Mouse (Mus musculus): ENCODE measurements around the gene Ska3. TPM values are rescaled to one million over a fixed set of nuclear protein-coding genes. Genes with fewer than 3 reads are reported as not detected.
A peak's percentile ranks its signal among the peaks of the same experiment; 100 is the strongest.
"Not testable (repeated sequence)": the region's sequence is repeated elsewhere in the genome, so short reads cannot be mapped to it uniquely, and the experiment has no call there.

The Ska3 gene
- polyA plus RNA-seq, 1 experiment from 2014 or later, result 8.0 TPM

DNA sequence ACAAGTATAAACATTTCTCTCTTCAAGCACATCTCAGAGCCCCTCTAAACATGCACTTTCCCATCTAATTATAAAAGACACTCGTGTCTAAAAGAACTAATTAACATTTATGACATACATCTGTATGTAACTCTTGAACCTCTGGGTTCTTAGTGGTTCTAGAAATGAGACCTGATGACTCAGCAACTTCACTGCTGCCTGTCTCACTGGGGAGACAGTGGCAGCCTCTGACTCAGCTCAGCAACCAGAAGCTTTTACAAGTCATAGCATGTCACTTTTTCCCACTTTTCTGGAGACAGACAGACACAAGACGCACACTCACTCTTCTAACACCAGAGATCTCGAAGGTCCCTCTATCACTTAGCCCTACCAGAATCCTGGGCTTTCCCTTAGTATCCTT is 24.3 kb upstream of the Ska3 start:
- Histone ChIP-seq H3K36me3 (ENCODE audit: control insufficient read depth, insufficient read depth, low read length) (peaks cover 5% of the 10 kb centered on the region), H3K27ac (ENCODE audit: low read depth, low read length) (no peak overlapping the region), H3K27me3 (replicated peaks; ENCODE audit: control insufficient read depth, insufficient read depth, low read length) (no peaks in the 10 kb centered on the region), H3K4me2 (ENCODE audit: low read length) (no peak overlapping the region), H3K4me1 (ENCODE audit: control insufficient read depth, insufficient read depth, low read depth, low read length) (no peaks in the 10 kb centered on the region), H3K9me3 (ENCODE audit: control insufficient read depth, low read length) (no peaks in the 10 kb centered on the region), H3K9ac (ENCODE audit: low read depth, low read length) (no peak overlapping the region), H3K4me3 (ENCODE audit: low read length) (no peak overlapping the region)
- WGBS, result 88% methylated on average over 3 of the region's 3 CpGs
- ATAC-seq, result no peak

DNA sequence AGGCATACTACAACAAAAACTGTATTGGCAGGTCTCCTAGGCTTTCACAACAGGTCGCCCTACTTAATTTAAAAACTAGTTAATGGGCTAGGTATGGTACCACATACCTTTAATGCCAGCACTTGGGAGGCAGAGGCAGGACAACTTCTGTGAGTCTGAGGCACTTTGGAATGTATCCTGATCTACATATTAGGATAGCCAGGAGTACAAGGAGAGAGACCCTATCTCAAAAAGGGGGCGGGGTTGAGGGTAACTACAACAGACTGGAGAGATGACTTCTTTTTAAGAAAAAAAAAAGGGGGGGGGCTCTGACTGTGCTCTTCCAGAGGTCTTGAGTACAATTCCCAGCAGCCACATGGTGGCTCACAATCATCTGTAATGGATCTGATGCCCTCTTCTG is 22.7 kb upstream of the Ska3 start:
- Histone ChIP-seq H3K36me3 (ENCODE audit: control insufficient read depth, insufficient read depth, low read length) (peaks cover 7% of the 10 kb centered on the region), H3K27me3 (replicated peaks; ENCODE audit: control insufficient read depth, insufficient read depth, low read length) (no peaks in the 10 kb centered on the region), H3K9ac (ENCODE audit: low read depth, low read length) (no peak overlapping the region), H3K4me3 (ENCODE audit: low read length) (no peak overlapping the region), H3K4me1 (ENCODE audit: control insufficient read depth, insufficient read depth, low read depth, low read length) (no peaks in the 10 kb centered on the region), H3K9me3 (ENCODE audit: control insufficient read depth, low read length) (no peaks in the 10 kb centered on the region), H3K4me2 (ENCODE audit: low read length) (no peak overlapping the region), H3K27ac (ENCODE audit: low read depth, low read length) (no peak overlapping the region)
- no peak for ATAC-seq
- 97% methylated on average over 2 of the region's 2 CpGs for WGBS

DNA sequence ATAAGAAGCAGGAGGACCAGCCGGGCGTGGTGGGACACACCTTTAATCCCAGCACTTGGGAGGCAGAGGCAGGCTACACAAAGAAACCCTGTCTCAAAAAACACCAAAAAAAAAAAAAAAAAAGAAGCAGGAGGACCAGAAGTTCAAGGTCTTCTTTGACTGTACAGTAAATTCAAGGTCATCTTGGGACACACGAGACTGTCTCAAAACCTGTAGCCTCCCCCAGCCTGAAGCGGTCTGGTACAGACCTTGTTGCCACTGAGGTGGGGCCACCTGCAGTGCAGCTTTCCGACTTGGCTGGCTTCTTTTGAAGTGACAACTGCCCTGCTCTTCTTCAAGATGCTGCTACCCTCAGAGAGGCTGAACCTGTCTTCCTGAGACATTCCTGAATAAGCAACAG is 22.1 kb upstream of the Ska3 start:
- H3K27ac ChIP-seq (ENCODE audit: low read depth, low read length); H3K9ac ChIP-seq (ENCODE audit: low read depth, low read length); ATAC-seq; H3K27me3 ChIP-seq (replicated peaks; ENCODE audit: control insufficient read depth, insufficient read depth, low read length); H3K4me1 ChIP-seq (ENCODE audit: control insufficient read depth, insufficient read depth, low read depth, low read length); H3K36me3 ChIP-seq (ENCODE audit: control insufficient read depth, insufficient read depth, low read length); H3K4me3 ChIP-seq (ENCODE audit: low read length); H3K9me3 ChIP-seq (ENCODE audit: control insufficient read depth, low read length); H3K4me2 ChIP-seq (ENCODE audit: low read length): not testable (repeated sequence)
- WGBS, result 82% methylated on average over 5 of the region's 5 CpGs

DNA sequence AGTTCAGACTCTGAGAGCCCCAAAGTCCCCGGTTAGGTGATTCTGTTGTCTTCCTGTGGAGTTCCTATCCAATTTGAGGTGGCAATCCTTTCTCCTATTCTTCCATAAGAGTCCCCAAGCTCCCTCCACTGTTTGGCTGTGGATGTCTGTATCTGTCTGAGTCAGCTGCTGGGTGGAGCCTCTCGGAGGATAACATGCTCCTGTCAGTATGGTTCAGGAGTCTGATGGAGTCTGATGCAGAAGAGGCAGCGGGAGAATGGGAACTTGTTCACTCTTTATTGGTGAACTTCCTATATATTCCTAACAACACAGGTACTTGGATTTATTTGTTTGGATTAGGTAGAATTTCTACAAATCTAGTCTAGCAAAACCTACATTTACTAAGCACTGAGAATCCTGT is 18.6 kb upstream of the Ska3 start:
- no peak overlapping the region for H3K27ac ChIP-seq (ENCODE audit: low read depth, low read length)
- H3K4me3 ChIP-seq (ENCODE audit: low read length), result no peak overlapping the region
- WGBS, result 95% methylated on average over 3 of the region's 3 CpGs
- no peak for ATAC-seq
- no peaks in the 10 kb centered on the region for H3K4me1 ChIP-seq (ENCODE audit: control insufficient read depth, insufficient read depth, low read depth, low read length)
- peaks cover 10% of the 10 kb centered on the region for H3K36me3 ChIP-seq (ENCODE audit: control insufficient read depth, insufficient read depth, low read length)
- no peaks in the 10 kb centered on the region for H3K9me3 ChIP-seq (ENCODE audit: control insufficient read depth, low read length)
- no peak overlapping the region for H3K9ac ChIP-seq (ENCODE audit: low read depth, low read length)
- no peak overlapping the region for H3K4me2 ChIP-seq (ENCODE audit: low read length)
- H3K27me3 ChIP-seq (replicated peaks; ENCODE audit: control insufficient read depth, insufficient read depth, low read length), result no peaks in the 10 kb centered on the region

DNA sequence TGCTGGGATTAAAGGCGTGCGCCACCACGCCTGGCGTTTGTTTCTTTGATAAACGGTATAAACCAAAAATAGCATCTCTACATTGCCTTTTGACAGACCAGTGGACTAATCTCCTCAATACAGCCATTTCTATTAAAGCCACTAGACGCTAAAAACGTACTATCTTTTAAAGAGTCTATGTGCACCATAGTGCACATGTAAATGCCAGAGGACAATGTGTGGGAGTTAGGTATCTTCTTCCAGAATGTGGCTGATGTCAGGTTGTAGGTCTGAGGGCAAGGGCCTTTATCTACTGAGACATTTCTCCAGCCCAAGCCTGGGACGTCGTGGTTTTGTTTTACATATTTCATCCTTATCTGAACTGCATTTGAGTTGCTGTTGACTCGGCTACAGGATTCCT is 9.2 kb upstream of the Ska3 start:
- 96% methylated on average over 10 of the region's 10 CpGs for WGBS
- Histone ChIP-seq H3K27me3 (replicated peaks; ENCODE audit: control insufficient read depth, insufficient read depth, low read length) (no peaks in the 10 kb centered on the region), H3K36me3 (ENCODE audit: control insufficient read depth, insufficient read depth, low read length) (peaks cover 19% of the 10 kb centered on the region), H3K4me1 (ENCODE audit: control insufficient read depth, insufficient read depth, low read depth, low read length) (no peaks in the 10 kb centered on the region), H3K4me2 (ENCODE audit: low read length) (no peak overlapping the region), H3K27ac (ENCODE audit: low read depth, low read length) (no peak overlapping the region), H3K4me3 (ENCODE audit: low read length) (no peak overlapping the region), H3K9me3 (ENCODE audit: control insufficient read depth, low read length) (no peaks in the 10 kb centered on the region), H3K9ac (ENCODE audit: low read depth, low read length) (no peak overlapping the region)
- no peak for ATAC-seq

DNA sequence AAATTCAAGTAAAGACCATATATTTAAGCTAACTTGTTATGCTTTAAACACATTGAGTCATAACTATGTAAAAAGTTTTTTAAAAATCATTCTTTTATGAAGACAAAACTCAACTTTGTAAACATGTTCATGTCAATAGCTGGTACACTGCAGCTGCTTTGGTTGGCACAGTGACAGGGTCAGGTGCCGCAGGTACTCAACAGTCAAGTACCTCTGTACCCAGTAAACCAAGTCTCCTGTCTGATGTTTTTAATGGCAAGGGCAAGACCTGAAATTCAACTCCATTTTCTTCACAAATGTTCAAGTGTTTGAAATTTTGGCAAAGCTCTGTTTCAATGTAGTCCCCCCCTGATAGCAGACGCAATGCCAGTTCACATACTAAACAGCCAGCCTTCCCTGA is 7.5 kb upstream of the Ska3 start:
- Histone ChIP-seq H3K4me2 (ENCODE audit: low read length) (no peak overlapping the region), H3K27ac (ENCODE audit: low read depth, low read length) (no peak overlapping the region), H3K27me3 (replicated peaks; ENCODE audit: control insufficient read depth, insufficient read depth, low read length) (no peaks in the 10 kb centered on the region), H3K36me3 (ENCODE audit: control insufficient read depth, insufficient read depth, low read length) (peaks cover 13% of the 10 kb centered on the region), H3K9me3 (ENCODE audit: control insufficient read depth, low read length) (no peaks in the 10 kb centered on the region), H3K4me3 (ENCODE audit: low read length) (no peak overlapping the region), H3K4me1 (ENCODE audit: control insufficient read depth, insufficient read depth, low read depth, low read length) (no peaks in the 10 kb centered on the region), H3K9ac (ENCODE audit: low read depth, low read length) (no peak overlapping the region)
- ATAC-seq, result no peak
- 99% methylated on average over 2 of the region's 2 CpGs for WGBS

DNA sequence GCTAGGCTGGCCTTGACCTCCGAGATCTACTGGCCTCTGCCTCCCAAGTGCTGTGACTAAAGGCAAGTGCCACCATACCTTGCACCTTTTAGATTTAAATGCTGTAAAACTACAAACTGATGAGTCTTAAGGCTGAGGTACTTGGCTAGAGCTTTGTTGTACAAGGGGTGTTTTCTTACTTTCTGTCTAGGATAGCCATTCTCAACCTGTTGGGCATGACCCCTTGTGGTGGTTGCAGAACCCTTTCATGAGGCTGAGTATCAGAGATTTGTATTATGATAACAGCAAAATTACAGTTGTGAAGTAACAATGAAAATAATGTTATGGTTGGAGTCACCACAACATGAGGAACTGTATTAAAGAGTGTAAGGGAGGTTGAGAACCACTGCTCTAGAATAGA is 1.3 kb upstream of the Ska3 start:
- Histone ChIP-seq H3K27ac (ENCODE audit: low read depth, low read length) (peak overlapping the region; percentile 9; the same call in 1 of the 2 replicates), H3K4me3 (ENCODE audit: low read length) (peak overlapping the region; percentile 90), H3K27me3 (replicated peaks; ENCODE audit: control insufficient read depth, insufficient read depth, low read length) (no peaks in the 10 kb centered on the region), H3K36me3 (ENCODE audit: control insufficient read depth, insufficient read depth, low read length) (no peaks in the 10 kb centered on the region), H3K4me1 (ENCODE audit: control insufficient read depth, insufficient read depth, low read depth, low read length) (peaks cover 11% of the 10 kb centered on the region), H3K4me2 (ENCODE audit: low read length) (peak overlapping the region; percentile 79), H3K9ac (ENCODE audit: low read depth, low read length) (peak overlapping the region; percentile 95), H3K9me3 (ENCODE audit: control insufficient read depth, low read length) (no peaks in the 10 kb centered on the region)
- ATAC-seq, result no peak
- WGBS, result 71% methylated on average over 1 of the region's 1 CpGs

DNA sequence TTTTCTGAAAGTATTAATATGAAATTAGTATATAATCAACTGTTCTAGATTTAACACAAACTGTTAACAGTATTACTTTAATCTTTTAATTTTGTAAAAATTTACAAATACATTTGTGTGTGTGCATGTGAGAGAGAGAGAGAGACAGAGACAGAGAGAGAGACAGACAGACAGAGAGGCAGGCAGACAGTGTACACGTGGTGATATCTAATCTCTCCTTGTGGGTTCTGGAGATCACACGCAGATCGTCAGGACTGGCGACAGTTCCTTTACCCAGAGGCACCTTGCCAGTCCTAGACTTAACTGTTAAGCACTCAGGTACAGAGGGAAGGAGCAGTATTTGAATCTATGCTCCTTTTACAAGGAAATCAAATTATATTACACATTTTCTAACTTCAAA is 5.1 kb downstream of the Ska3 start:
- no peak overlapping the region for H3K27ac ChIP-seq (ENCODE audit: low read depth, low read length)
- H3K9ac ChIP-seq (ENCODE audit: low read depth, low read length), result no peak overlapping the region
- no peak overlapping the region for H3K4me3 ChIP-seq (ENCODE audit: low read length)
- H3K4me1 ChIP-seq (ENCODE audit: control insufficient read depth, insufficient read depth, low read depth, low read length), result peaks cover 2% of the 10 kb centered on the region; the same call in 1 of the 2 replicates
- H3K36me3 ChIP-seq (ENCODE audit: control insufficient read depth, insufficient read depth, low read length), result no peaks in the 10 kb centered on the region
- no peak for ATAC-seq
- H3K9me3 ChIP-seq (ENCODE audit: control insufficient read depth, low read length), result no peaks in the 10 kb centered on the region
- 91% methylated on average over 4 of the region's 4 CpGs for WGBS
- no peaks in the 10 kb centered on the region for H3K27me3 ChIP-seq (replicated peaks; ENCODE audit: control insufficient read depth, insufficient read depth, low read length)
- no peak overlapping the region for H3K4me2 ChIP-seq (ENCODE audit: low read length)

DNA sequence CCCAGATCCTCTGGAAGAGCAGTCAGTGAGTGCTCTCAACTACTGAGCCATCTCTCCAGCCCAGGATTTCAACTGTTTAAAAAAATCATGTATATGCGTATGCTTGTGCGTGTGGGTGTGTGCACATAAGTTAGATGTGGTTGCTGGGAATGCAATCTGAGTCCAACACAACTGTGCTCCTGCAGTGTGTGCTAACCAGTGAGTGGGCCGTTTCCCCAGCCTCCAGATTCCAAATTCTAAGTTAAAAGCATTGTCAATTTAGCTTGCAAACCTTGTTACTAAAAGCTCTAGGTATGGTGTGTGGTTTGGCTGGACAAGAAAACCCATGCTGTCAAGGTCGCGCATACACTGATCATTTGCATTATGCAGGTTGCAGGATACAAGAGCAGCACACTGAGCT is 14.1 kb downstream of the Ska3 start:
- H3K27ac ChIP-seq (ENCODE audit: low read depth, low read length), result no peak overlapping the region
- H3K4me2 ChIP-seq (ENCODE audit: low read length), result no peak overlapping the region
- H3K36me3 ChIP-seq (ENCODE audit: control insufficient read depth, insufficient read depth, low read length), result peaks cover 10% of the 10 kb centered on the region
- 96% methylated on average over 5 of the region's 5 CpGs for WGBS
- no peaks in the 10 kb centered on the region for H3K9me3 ChIP-seq (ENCODE audit: control insufficient read depth, low read length)
- H3K9ac ChIP-seq (ENCODE audit: low read depth, low read length), result no peak overlapping the region
- no peaks in the 10 kb centered on the region for H3K27me3 ChIP-seq (replicated peaks; ENCODE audit: control insufficient read depth, insufficient read depth, low read length)
- no peak for ATAC-seq
- no peak overlapping the region for H3K4me3 ChIP-seq (ENCODE audit: low read length)
- H3K4me1 ChIP-seq (ENCODE audit: control insufficient read depth, insufficient read depth, low read depth, low read length), result no peaks in the 10 kb centered on the region

DNA sequence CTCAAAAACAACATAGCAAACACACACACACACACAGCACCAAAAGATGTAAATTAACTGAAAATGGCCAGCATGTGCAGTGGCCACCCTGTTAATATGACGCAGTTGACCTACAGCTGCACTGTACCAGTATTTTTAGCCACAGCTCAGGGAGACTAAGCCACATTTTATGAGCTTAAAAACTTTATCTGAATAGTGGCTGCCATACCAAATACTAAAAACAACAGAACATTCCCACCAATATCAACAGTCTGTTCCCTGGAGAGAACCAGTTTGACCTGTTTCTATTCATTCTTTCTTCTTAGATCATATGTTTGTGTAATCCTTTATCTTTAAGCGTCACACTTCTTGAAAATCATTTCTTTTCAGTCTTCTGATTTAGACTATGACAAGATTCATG is 15.1 kb downstream of the Ska3 start:
- ATAC-seq, result no peak
- no peak overlapping the region for H3K27ac ChIP-seq (ENCODE audit: low read depth, low read length)
- 94% methylated on average over 2 of the region's 2 CpGs for WGBS
- no peak overlapping the region for H3K4me2 ChIP-seq (ENCODE audit: low read length)
- H3K36me3 ChIP-seq (ENCODE audit: control insufficient read depth, insufficient read depth, low read length), result peaks cover 18% of the 10 kb centered on the region
- H3K9me3 ChIP-seq (ENCODE audit: control insufficient read depth, low read length), result no peaks in the 10 kb centered on the region
- no peak overlapping the region for H3K4me3 ChIP-seq (ENCODE audit: low read length)
- no peaks in the 10 kb centered on the region for H3K27me3 ChIP-seq (replicated peaks; ENCODE audit: control insufficient read depth, insufficient read depth, low read length)
- no peaks in the 10 kb centered on the region for H3K4me1 ChIP-seq (ENCODE audit: control insufficient read depth, insufficient read depth, low read depth, low read length)
- no peak overlapping the region for H3K9ac ChIP-seq (ENCODE audit: low read depth, low read length)
